Mouse (Mus musculus): ENCODE results near the gene Agps. TPM values are rescaled to one million over a fixed set of nuclear protein-coding genes. Genes with fewer than 3 reads are reported as not detected.

Agps gene
- polyA plus RNA-seq, 1 experiment from 2014 or later, result 32.8 TPM

GRCm38 (mm10) chr2:75834492-75834891 is 2.5 kb downstream of the Agps start:
- no peak overlapping the region for H3K9ac ChIP-seq
- H3K36me3 ChIP-seq, result no peaks in the 10 kb centered on the region
- H3K4me1 ChIP-seq (replicated peaks), result peaks cover 26% of the 10 kb centered on the region
- no peak overlapping the region for H3K4me3 ChIP-seq
- no peak overlapping the region for H3K4me2 ChIP-seq
- no peaks in the 10 kb centered on the region for H3K27me3 ChIP-seq
- no peak overlapping the region for H3K27ac ChIP-seq
- no peaks in the 10 kb centered on the region for H3K9me3 ChIP-seq
- no peak for ATAC-seq (ENCODE audit: low FRiP score)
- 95% methylated on average over 2 of the region's 2 CpGs for WGBS

DNA sequence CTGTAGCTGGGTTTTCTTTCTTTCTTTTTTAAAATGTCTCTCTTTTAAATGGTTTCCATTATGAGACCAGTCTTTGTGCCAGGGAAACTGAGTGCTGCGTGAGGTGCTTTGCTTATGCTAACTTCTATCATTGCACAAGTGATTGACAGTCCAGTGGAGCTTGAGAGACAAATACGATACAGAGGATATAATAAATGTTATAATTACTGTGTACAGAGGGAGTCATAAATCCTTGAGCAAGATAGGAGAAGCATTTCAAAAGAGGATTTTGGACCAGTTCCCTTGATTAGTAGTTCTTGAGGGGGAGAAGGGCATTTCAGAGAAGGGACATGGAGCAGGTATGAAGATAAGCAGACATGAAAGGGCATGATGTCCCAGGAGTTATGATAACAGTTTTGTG is 10.3 kb downstream of the Agps start:
- Histone ChIP-seq H3K9me3 (no peaks in the 10 kb centered on the region), H3K27ac (no peak overlapping the region), H3K4me1 (replicated peaks) (no peaks in the 10 kb centered on the region), H3K9ac (no peak overlapping the region), H3K4me2 (no peak overlapping the region), H3K36me3 (no peaks in the 10 kb centered on the region), H3K4me3 (no peak overlapping the region), H3K27me3 (no peaks in the 10 kb centered on the region)
- no peak for ATAC-seq (ENCODE audit: low FRiP score)
- WGBS, result 77% methylated on average over 2 of the region's 2 CpGs

DNA sequence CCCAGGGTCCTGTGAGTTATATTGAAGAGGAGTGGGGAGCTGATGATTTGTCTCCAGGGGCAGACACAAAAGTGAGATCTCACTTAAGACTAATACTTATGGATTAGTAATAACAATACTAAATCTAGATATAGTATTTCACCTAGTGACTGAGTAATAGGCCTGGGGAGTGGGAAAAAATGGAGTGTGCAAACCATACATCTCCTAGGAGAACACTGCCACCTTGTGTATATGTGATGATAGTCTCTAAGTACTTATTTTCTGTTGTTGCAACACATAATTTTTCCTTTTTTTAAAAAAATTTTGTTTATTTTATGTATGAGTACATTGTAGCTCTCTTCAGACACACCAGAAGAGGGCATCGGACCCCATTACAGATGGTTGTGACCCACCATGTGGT is 15.7 kb downstream of the Agps start:
- no peak for ATAC-seq (ENCODE audit: low FRiP score)
- 96% methylated on average over 1 of the region's 1 CpGs for WGBS

GRCm38 (mm10) chr2:75852483-75852882 is 20.5 kb downstream of the Agps start:
- H3K36me3 ChIP-seq, result peaks cover 6% of the 10 kb centered on the region
- no peaks in the 10 kb centered on the region for H3K27me3 ChIP-seq
- H3K9me3 ChIP-seq, result no peaks in the 10 kb centered on the region
- H3K4me3 ChIP-seq, result no peak overlapping the region
- H3K9ac ChIP-seq, result no peak overlapping the region
- ATAC-seq (ENCODE audit: low FRiP score), result no peak
- 99% methylated on average over 2 of the region's 2 CpGs for WGBS
- no peak overlapping the region for H3K27ac ChIP-seq
- H3K4me1 ChIP-seq (replicated peaks), result no peaks in the 10 kb centered on the region
- H3K4me2 ChIP-seq, result no peak overlapping the region

More for the DNA sequence above, 15.7 kb downstream of the Agps start:
- Histone ChIP-seq H3K4me1 (replicated peaks) (no peaks in the 10 kb centered on the region), H3K9me3 (no peaks in the 10 kb centered on the region), H3K27ac (no peak overlapping the region), H3K9ac (no peak overlapping the region), H3K4me3 (no peak overlapping the region), H3K36me3 (no peaks in the 10 kb centered on the region), H3K27me3 (no peaks in the 10 kb centered on the region), H3K4me2 (no peak overlapping the region)

DNA sequence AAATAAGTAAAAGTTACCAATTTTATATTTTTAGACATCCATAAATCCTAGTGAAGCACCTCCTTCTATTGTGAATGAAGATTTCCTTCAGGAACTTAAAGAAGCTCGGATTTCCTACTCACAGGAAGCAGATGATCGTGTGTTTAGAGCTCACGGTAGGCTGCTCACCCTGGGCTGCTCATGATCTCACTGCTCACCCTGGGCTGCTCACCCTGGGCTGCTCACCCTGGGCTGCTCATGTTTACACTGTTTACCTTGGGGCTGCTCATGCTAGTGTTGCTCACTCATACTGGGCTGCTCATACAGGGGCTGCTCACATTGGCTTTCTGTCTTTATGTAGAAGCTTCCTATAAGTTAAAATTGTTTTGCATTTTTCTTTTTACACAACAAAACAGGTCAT is 22.2 kb downstream of the Agps start:
- Histone ChIP-seq H3K9ac (no peak overlapping the region), H3K27ac (no peak overlapping the region), H3K4me1 (replicated peaks) (no peaks in the 10 kb centered on the region), H3K9me3 (no peaks in the 10 kb centered on the region), H3K4me3 (no peak overlapping the region), H3K4me2 (no peak overlapping the region), H3K36me3 (peaks cover 17% of the 10 kb centered on the region), H3K27me3 (no peaks in the 10 kb centered on the region)
- ATAC-seq (ENCODE audit: low FRiP score), result no peak
- WGBS, result 72% methylated on average over 3 of the region's 3 CpGs

GRCm38 (mm10) chr2:75861115-75861514 is 29.1 kb downstream of the Agps start:
- Histone ChIP-seq H3K9ac (no peak overlapping the region), H3K27ac (no peak overlapping the region), H3K9me3 (no peaks in the 10 kb centered on the region), H3K36me3 (peaks cover 32% of the 10 kb centered on the region), H3K4me2 (no peak overlapping the region), H3K4me3 (no peak overlapping the region), H3K4me1 (replicated peaks) (no peaks in the 10 kb centered on the region), H3K27me3 (no peaks in the 10 kb centered on the region)
- WGBS, result 97% methylated on average over 3 of the region's 3 CpGs
- ATAC-seq (ENCODE audit: low FRiP score), result no peak

DNA sequence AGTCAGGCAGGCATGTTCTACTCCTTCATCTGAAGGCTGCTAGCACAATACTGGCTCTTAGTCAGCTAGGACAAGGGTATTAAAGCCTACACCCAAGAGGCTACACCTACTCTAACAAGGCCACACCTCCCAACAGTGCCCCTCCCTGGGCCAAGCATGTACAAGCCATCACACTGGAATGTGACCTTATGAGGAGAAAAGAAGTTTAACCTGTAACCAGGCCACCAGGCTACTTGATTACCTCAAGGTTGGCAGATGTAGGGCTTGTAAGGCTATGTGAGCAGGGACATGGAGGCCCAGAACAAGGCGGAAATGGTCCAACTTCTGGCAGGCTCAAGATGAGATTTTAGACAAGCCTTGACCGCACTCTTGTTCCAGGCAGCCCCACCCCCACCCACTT is 37.6 kb downstream of the Agps start:
- no peak for ATAC-seq (ENCODE audit: low FRiP score)
- H3K4me1 ChIP-seq (replicated peaks), result no peaks in the 10 kb centered on the region
- no peaks in the 10 kb centered on the region for H3K27me3 ChIP-seq
- no peak overlapping the region for H3K4me3 ChIP-seq
- no peaks in the 10 kb centered on the region for H3K9me3 ChIP-seq
- 95% methylated on average over 2 of the region's 2 CpGs for WGBS
- H3K9ac ChIP-seq, result no peak overlapping the region
- H3K27ac ChIP-seq, result no peak overlapping the region
- H3K4me2 ChIP-seq, result no peak overlapping the region
- H3K36me3 ChIP-seq, result peaks cover 15% of the 10 kb centered on the region

DNA sequence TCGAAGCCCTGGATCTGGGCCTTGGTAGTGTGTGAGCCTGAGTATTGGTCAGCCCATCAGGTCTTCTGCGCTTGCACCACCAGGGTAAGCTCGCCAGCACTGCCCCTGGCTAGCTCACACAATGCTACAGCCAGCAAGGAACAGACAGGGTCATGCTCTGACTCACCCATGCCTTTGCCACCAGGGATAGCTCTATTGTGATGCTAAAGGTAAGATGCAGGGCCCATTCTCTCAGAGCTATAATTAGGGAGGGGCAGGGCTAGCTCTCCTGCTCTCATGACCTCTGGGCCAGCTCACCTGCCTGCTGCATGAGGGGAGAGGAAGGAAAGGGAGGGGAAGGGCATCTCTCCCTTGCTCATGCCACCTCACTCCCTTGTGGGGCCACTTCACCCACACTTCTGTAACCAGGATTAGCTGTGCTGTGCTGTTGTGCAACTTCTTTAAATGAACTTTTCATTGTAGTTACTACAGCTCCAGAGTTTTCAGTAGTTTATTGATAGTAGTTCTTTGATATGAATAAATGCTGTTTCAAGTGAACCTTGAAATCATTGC is 42.1 kb downstream of the Agps start:
- no peak for ATAC-seq (ENCODE audit: low FRiP score)
- Histone ChIP-seq H3K9me3 (no peaks in the 10 kb centered on the region), H3K27ac (no peak overlapping the region), H3K9ac (no peak overlapping the region), H3K4me1 (replicated peaks) (no peaks in the 10 kb centered on the region), H3K4me2 (no peak overlapping the region), H3K4me3 (no peak overlapping the region), H3K36me3 (peaks cover 14% of the 10 kb centered on the region; the same call in 1 of the 2 replicates), H3K27me3 (no peaks in the 10 kb centered on the region)
- 55% methylated on average over 3 of the region's 3 CpGs for WGBS

DNA sequence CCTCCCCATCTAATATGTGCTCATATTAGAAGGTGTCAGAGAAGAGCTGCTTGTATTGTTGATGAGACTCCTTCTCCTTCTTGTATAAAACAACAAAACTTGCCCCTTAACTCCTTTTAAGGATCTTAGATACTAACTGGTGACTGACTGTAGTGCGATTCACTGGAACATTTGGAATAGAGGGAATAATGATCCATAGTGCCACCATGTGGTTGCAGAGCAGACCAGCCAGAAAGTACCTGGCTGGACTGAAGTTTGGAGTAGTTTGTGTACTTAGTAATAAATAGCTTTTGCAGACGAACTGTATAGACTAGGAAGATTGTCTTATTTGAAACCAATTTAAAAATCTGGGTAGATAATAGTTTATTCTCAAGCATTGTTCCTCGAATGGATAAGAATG is 47.8 kb downstream of the Agps start:
- no peak for ATAC-seq (ENCODE audit: low FRiP score)
- Histone ChIP-seq H3K36me3 (0 out of 2 replicates have a peak, but pooled peaks cover 9% of the 10 kb centered on the region), H3K4me3 (no peak overlapping the region), H3K27ac (no peak overlapping the region), H3K9me3 (no peaks in the 10 kb centered on the region), H3K27me3 (no peaks in the 10 kb centered on the region), H3K9ac (no peak overlapping the region), H3K4me2 (no peak overlapping the region), H3K4me1 (replicated peaks) (no peaks in the 10 kb centered on the region)
- WGBS, result 52% methylated on average over 3 of the region's 3 CpGs

GRCm38 (mm10) chr2:75883543-75883942 is 51.6 kb downstream of the Agps start:
- peaks cover 6% of the 10 kb centered on the region for H3K36me3 ChIP-seq
- no peak overlapping the region for H3K9ac ChIP-seq
- no peaks in the 10 kb centered on the region for H3K4me1 ChIP-seq (replicated peaks)
- no peaks in the 10 kb centered on the region for H3K9me3 ChIP-seq
- H3K27me3 ChIP-seq, result no peaks in the 10 kb centered on the region
- no peak overlapping the region for H3K27ac ChIP-seq
- no peak overlapping the region for H3K4me2 ChIP-seq
- WGBS, result 71% methylated on average over 1 of the region's 1 CpGs
- no peak overlapping the region for H3K4me3 ChIP-seq
- ATAC-seq (ENCODE audit: low FRiP score), result no peak

GRCm38 (mm10) chr2:75891981-75892380 is 60.0 kb downstream of the Agps start:
- ATAC-seq (ENCODE audit: low FRiP score), result no peak
- H3K36me3 ChIP-seq, result peaks cover 8% of the 10 kb centered on the region
- H3K27ac ChIP-seq, result no peak overlapping the region
- no peaks in the 10 kb centered on the region for H3K4me1 ChIP-seq (replicated peaks)
- no peak overlapping the region for H3K9ac ChIP-seq
- H3K9me3 ChIP-seq, result no peaks in the 10 kb centered on the region
- WGBS, result 63% methylated on average over 4 of the region's 4 CpGs
- H3K4me2 ChIP-seq, result no peak overlapping the region
- H3K4me3 ChIP-seq, result no peak overlapping the region
- H3K27me3 ChIP-seq, result no peaks in the 10 kb centered on the region

DNA sequence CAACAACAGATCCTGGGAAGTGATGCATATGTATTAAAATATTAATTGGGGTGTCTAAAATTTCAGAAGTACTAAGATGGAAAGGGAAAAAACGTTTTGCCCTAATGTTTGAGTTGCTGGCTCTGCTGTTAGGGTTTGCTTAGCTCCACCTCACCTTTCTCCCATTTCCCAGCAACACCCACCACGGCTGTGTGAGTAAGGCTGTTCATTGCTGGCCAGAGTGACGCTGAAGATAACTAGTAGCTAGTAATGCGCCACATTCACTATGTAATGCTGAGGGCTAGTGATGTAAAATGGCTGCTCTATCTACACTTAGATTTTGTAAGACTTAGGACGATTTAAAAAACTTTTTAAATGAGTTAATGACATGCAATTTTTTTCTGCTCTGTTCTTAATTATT is 63.7 kb downstream of the Agps start:
- 92% methylated on average over 5 of the region's 5 CpGs for WGBS
- Histone ChIP-seq H3K9me3 (0 out of 2 replicates have a peak, but pooled peaks cover 3% of the 10 kb centered on the region), H3K36me3 (peaks cover 9% of the 10 kb centered on the region), H3K4me3 (no peak overlapping the region), H3K4me2 (no peak overlapping the region), H3K27me3 (no peaks in the 10 kb centered on the region), H3K4me1 (replicated peaks) (no peaks in the 10 kb centered on the region), H3K9ac (no peak overlapping the region), H3K27ac (no peak overlapping the region)
- ATAC-seq (ENCODE audit: low FRiP score), result no peak

GRCm38 (mm10) chr2:75900281-75900680 is 68.3 kb downstream of the Agps start:
- H3K9me3 ChIP-seq, result 0 out of 2 replicates have a peak, but pooled peaks cover 3% of the 10 kb centered on the region
- peaks cover 9% of the 10 kb centered on the region for H3K36me3 ChIP-seq
- no peak overlapping the region for H3K9ac ChIP-seq
- no peak overlapping the region for H3K4me3 ChIP-seq
- ATAC-seq (ENCODE audit: low FRiP score), result no peak
- no peaks in the 10 kb centered on the region for H3K27me3 ChIP-seq
- no peak overlapping the region for H3K4me2 ChIP-seq
- no peak overlapping the region for H3K27ac ChIP-seq
- no peaks in the 10 kb centered on the region for H3K4me1 ChIP-seq (replicated peaks)
- WGBS, result 79% methylated on average over 1 of the region's 1 CpGs

Measured in hindbrain, embryonic 13.5 days (tissue).